Mouse (Mus musculus): ENCODE results near the gene Smarca2. TPM values are rescaled to one million over a fixed set of nuclear protein-coding genes. Genes with fewer than 3 reads are reported as not detected.

Smarca2 gene
- 104 TPM in 2 replicates for polyA plus RNA-seq (2012; rRNA removed)
- 72.2 and 94.3 TPM in 2 replicates for polyA plus RNA-seq (2014; fragmentation: Nextera tagmentation; extraction: Ambion mirVana)

- Histone ChIP-seq H3K36me3 (ENCODE audit: control insufficient read depth, insufficient read depth, low read length) (no peaks in the 10 kb centered on the region), H3K27ac (replicated peaks; ENCODE audit: low read depth, low read length) (peak within 1 kb of the TSS; percentile 93), H3K9ac (ENCODE audit: low read depth, low read length, severe bottlenecking) (peak within 1 kb of the TSS; percentile 81), H3K9me3 (ENCODE audit: control insufficient read depth, low read length) (no peaks in the 10 kb centered on the region), H3K4me2 (replicated peaks; ENCODE audit: low read depth, low read length, severe bottlenecking) (peak within 1 kb of the TSS; percentile 82), H3K4me3 (replicated peaks; ENCODE audit: low read length) (peak within 1 kb of the TSS; percentile 79), H3K27me3 (ENCODE audit: control insufficient read depth, insufficient read depth, low read length) (no peaks in the 10 kb centered on the region; the same call in 1 of the 2 replicates), H3K4me1 (ENCODE audit: control insufficient read depth, insufficient read depth, low read length) (peaks cover 19% of the 10 kb centered on the region)
- DNase-seq (ENCODE audit: low spot score) (peak; percentile 95), ATAC-seq (ENCODE audit: low FRiP score, low read depth) (peak; percentile 93)
- peak; percentile 42; the same call in 1 of the 2 replicates for TF ChIP-seq POLR2A (IDR thresholded peaks at IDR 0.05; ENCODE audit: borderline replicate concordance, extremely low read depth, insufficient read depth, insufficient read length)
- 0% methylated on average over 43 of the region's 45 CpGs for WGBS
Measured at GRCm38 (mm10) chr19:26604755-26605300, at the start of gene Smarca2. Gene Smarca2, plus strand, starts transcription at chr19:26605050.

- no peaks in the 10 kb centered on the region for H3K9me3 ChIP-seq (ENCODE audit: control insufficient read depth, low read length)
- 47% methylated on average over 2 of the region's 2 CpGs for WGBS
- ATAC-seq (ENCODE audit: low FRiP score, low read depth) = no peak
- no peak for DNase-seq (ENCODE audit: low spot score)
- H3K4me3 ChIP-seq (replicated peaks; ENCODE audit: low read length) = no peak overlapping the region
- H3K4me2 ChIP-seq (replicated peaks; ENCODE audit: low read depth, low read length, severe bottlenecking) = no peak overlapping the region
- no peak overlapping the region for H3K27ac ChIP-seq (replicated peaks; ENCODE audit: low read depth, low read length)
- H3K27me3 ChIP-seq (ENCODE audit: control insufficient read depth, insufficient read depth, low read length) = no peaks in the 10 kb centered on the region
- H3K4me1 ChIP-seq (ENCODE audit: control insufficient read depth, insufficient read depth, low read length) = peaks cover 15% of the 10 kb centered on the region
- no peaks in the 10 kb centered on the region for H3K36me3 ChIP-seq (ENCODE audit: control insufficient read depth, insufficient read depth, low read length)
- no peak overlapping the region for H3K9ac ChIP-seq (ENCODE audit: low read depth, low read length, severe bottlenecking)
- no peak for TF ChIP-seq POLR2A (IDR thresholded peaks at IDR 0.05; ENCODE audit: borderline replicate concordance, extremely low read depth, insufficient read depth, insufficient read length)
Measured at GRCm38 (mm10) chr19:26564850-26565249, 40.0 kb upstream of the Smarca2 start.

- no peaks in the 10 kb centered on the region for H3K9me3 ChIP-seq (ENCODE audit: control insufficient read depth, low read length)
- ATAC-seq (ENCODE audit: low FRiP score, low read depth) (no peak), DNase-seq (ENCODE audit: low spot score) (peak; percentile 79)
- H3K27me3 ChIP-seq (ENCODE audit: control insufficient read depth, insufficient read depth, low read length) = no peaks in the 10 kb centered on the region
- 0 out of 2 replicates have a peak overlapping the region, but pooled peaks have one; percentile 7 for H3K9ac ChIP-seq (ENCODE audit: low read depth, low read length, severe bottlenecking)
- peaks cover 15% of the 10 kb centered on the region for H3K4me1 ChIP-seq (ENCODE audit: control insufficient read depth, insufficient read depth, low read length)
- no peak overlapping the region for H3K27ac ChIP-seq (replicated peaks; ENCODE audit: low read depth, low read length)
- H3K4me2 ChIP-seq (replicated peaks; ENCODE audit: low read depth, low read length, severe bottlenecking) = peak overlapping the region; percentile 34
- no peaks in the 10 kb centered on the region for H3K36me3 ChIP-seq (ENCODE audit: control insufficient read depth, insufficient read depth, low read length)
- WGBS = 17% methylated on average over 9 of the region's 9 CpGs
- no peak overlapping the region for H3K4me3 ChIP-seq (replicated peaks; ENCODE audit: low read length)
- no peak for TF ChIP-seq POLR2A (IDR thresholded peaks at IDR 0.05; ENCODE audit: borderline replicate concordance, extremely low read depth, insufficient read depth, insufficient read length)
Measured at GRCm38 (mm10) chr19:26566109-26566508, 38.7 kb upstream of the Smarca2 start.

- no peak for TF ChIP-seq POLR2A (IDR thresholded peaks at IDR 0.05; ENCODE audit: borderline replicate concordance, extremely low read depth, insufficient read depth, insufficient read length)
- ATAC-seq (ENCODE audit: low FRiP score, low read depth) = no peak
- Histone ChIP-seq H3K4me2 (replicated peaks; ENCODE audit: low read depth, low read length, severe bottlenecking) (no peak overlapping the region), H3K36me3 (ENCODE audit: control insufficient read depth, insufficient read depth, low read length) (no peaks in the 10 kb centered on the region), H3K4me3 (replicated peaks; ENCODE audit: low read length) (no peak overlapping the region), H3K9ac (ENCODE audit: low read depth, low read length, severe bottlenecking) (no peak overlapping the region), H3K4me1 (ENCODE audit: control insufficient read depth, insufficient read depth, low read length) (peaks cover 15% of the 10 kb centered on the region), H3K27me3 (ENCODE audit: control insufficient read depth, insufficient read depth, low read length) (no peaks in the 10 kb centered on the region), H3K27ac (replicated peaks; ENCODE audit: low read depth, low read length) (no peak overlapping the region), H3K9me3 (ENCODE audit: control insufficient read depth, low read length) (no peaks in the 10 kb centered on the region)
- DNase-seq (ENCODE audit: low spot score) = no peak
- WGBS = 73% methylated on average over 5 of the region's 5 CpGs
Measured at GRCm38 (mm10) chr19:26568236-26568635, 36.6 kb upstream of the Smarca2 start.

GRCm38 (mm10) chr19:26568941-26569340 lies 35.9 kb upstream of the Smarca2 start:
- no peaks in the 10 kb centered on the region for H3K9me3 ChIP-seq (ENCODE audit: control insufficient read depth, low read length)
- ATAC-seq (ENCODE audit: low FRiP score, low read depth) (no peak), DNase-seq (ENCODE audit: low spot score) (no peak)
- no peak overlapping the region for H3K4me2 ChIP-seq (replicated peaks; ENCODE audit: low read depth, low read length, severe bottlenecking)
- TF ChIP-seq POLR2A (IDR thresholded peaks at IDR 0.05; ENCODE audit: borderline replicate concordance, extremely low read depth, insufficient read depth, insufficient read length) = no peak
- H3K27me3 ChIP-seq (ENCODE audit: control insufficient read depth, insufficient read depth, low read length) = no peaks in the 10 kb centered on the region
- no peak overlapping the region for H3K27ac ChIP-seq (replicated peaks; ENCODE audit: low read depth, low read length)
- peaks cover 15% of the 10 kb centered on the region for H3K4me1 ChIP-seq (ENCODE audit: control insufficient read depth, insufficient read depth, low read length)
- WGBS = 93% methylated on average over 5 of the region's 5 CpGs
- no peak overlapping the region for H3K9ac ChIP-seq (ENCODE audit: low read depth, low read length, severe bottlenecking)
- no peaks in the 10 kb centered on the region for H3K36me3 ChIP-seq (ENCODE audit: control insufficient read depth, insufficient read depth, low read length)
- no peak overlapping the region for H3K4me3 ChIP-seq (replicated peaks; ENCODE audit: low read length)
